Mouse (Mus musculus): Measurements from ENCODE around the gene Vmn2r121.

Vmn2r121 gene

DNA sequence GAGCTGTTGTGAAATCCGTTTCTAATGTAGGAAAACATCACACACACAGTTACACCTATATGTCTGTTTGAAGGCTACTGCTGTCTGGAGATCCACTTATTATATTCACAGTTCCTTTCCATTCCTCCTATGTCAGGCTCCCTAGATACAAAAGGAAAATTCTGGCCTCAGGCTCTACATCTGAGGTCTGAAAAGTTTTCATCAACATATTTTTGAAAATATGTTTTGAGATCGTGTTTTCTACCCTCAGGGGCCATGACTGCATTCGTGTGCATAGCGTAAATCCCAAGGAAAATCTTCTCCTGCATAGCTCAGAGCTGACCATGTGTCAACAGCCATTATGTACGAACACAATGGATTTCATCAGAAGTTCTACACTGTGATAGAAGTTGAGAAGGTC is at the start of gene Vmn2r121:
Gene Vmn2r121, minus strand, starts transcription at position 101 of the 400 bp plus-strand sequence.
- CTCF ChIA-PET, result no interaction called here
